Mouse (Mus musculus) hindbrain, embryonic 12.5 days (tissue): ENCODE results near the gene Dclk2. TPM values are rescaled to one million over a fixed set of nuclear protein-coding genes. Genes with fewer than 3 reads are reported as not detected.
A peak's percentile ranks its signal among the peaks of the same experiment; 100 is the strongest.

ENCODE experiments used
- ATAC-seq: fragments of 200-750 bp; cut with Nextera tagmentation; 2 replicates; pipeline ENCODE4 v1.8.0; 2017; ENCODE audit warnings: moderate TSS enrichment; ENCODE audit not compliant: low FRiP score
- H3K27ac ChIP-seq: fragments of 300-500 bp; sonication (generic); 2 replicates; pipeline ENCODE4 v1.5.1; 2016; ENCODE audit warnings: mild to moderate bottlenecking
- H3K27me3 ChIP-seq: fragments of 300-500 bp; sonication (generic); 2 replicates; pipeline ENCODE4 v1.6.1; 2016; ENCODE audit warnings: mild to moderate bottlenecking
- H3K36me3 ChIP-seq: fragments of 300-500 bp; sonication (generic); 2 replicates; pipeline ENCODE4 v1.6.1; 2016; ENCODE audit warnings: mild to moderate bottlenecking
- H3K4me1 ChIP-seq: fragments of 300-500 bp; sonication (generic); 2 replicates; pipeline ENCODE4 v1.6.1; 2016
- H3K4me2 ChIP-seq: fragments of 300-500 bp; sonication (generic); replicated peaks from 2 replicates; pipeline ENCODE4 v1.6.1; 2016; ENCODE audit warnings: mild to moderate bottlenecking
- H3K4me3 ChIP-seq: fragments of 300-500 bp; sonication (generic); 2 replicates; pipeline ENCODE4 v1.5.1; 2016; ENCODE audit warnings: mild to moderate bottlenecking
- H3K9ac ChIP-seq: fragments of 300-500 bp; sonication (generic); 2 replicates; pipeline ENCODE4 v1.6.1; 2016; ENCODE audit warnings: mild to moderate bottlenecking, moderate library complexity
- H3K9me3 ChIP-seq: fragments of 300-500 bp; sonication (generic); replicated peaks from 2 replicates; pipeline ENCODE4 v1.6.1; 2016; ENCODE audit warnings: mild to moderate bottlenecking
- WGBS: fragments of 180-500 bp; shearing (Covaris S2); methylation state at CpG from one replicate; pipeline ENCODE4 v1.1.7; 2016; 5-methylcytosine and 5-hydroxymethylcytosine counted together
- polyA plus RNA-seq: library from polyadenylated mRNA; unstranded; fragments of >200 nt; fragmentation: Nextera tagmentation; extraction: Ambion mirVana; gene quantifications from 2 replicates; pipeline ENCODE4 v1.2.1, GENCODE M21; 2016

The Dclk2 gene
- polyA plus RNA-seq, 1 experiment from 2014 or later: 74.8 TPM

DNA sequence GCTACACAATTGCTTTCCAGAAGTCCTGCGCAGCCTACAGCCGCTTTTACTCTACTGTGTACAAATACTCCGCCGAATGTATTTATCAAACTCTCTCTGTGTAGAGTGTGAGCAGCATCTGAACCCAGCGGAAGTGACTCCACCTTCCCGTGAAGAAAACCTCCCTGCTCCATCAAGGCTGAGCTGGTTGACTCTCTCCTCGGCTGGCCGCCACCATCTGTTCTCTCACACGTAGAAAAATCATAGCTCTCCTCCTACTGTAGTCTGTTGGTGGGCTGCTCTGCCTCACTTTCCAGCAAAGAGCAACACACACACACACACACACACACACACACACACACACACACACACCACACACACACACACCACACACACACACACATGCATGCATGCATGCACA, 111.5 kb downstream of the Dclk2 start:
- peaks cover 2% of the 10 kb centered on the region; the same call in 1 of the 2 replicates for H3K4me1 ChIP-seq
- no peak for ATAC-seq
- 83% methylated on average over 9 of the region's 9 CpGs for WGBS
- no peak overlapping the region for H3K4me3 ChIP-seq
- no peak overlapping the region for H3K9ac ChIP-seq
- no peak overlapping the region for H3K4me2 ChIP-seq
- no peak overlapping the region; the same call in 1 of the 2 replicates for H3K27ac ChIP-seq
- H3K27me3 ChIP-seq: no peaks in the 10 kb centered on the region
- no peaks in the 10 kb centered on the region for H3K9me3 ChIP-seq
- H3K36me3 ChIP-seq: peaks cover 19% of the 10 kb centered on the region

GRCm38 (mm10) chr3:86807750-86808467, 112.7 kb downstream of the Dclk2 start:
- no peak for ATAC-seq
- 74% methylated on average over 14 of the region's 14 CpGs for WGBS
- Histone ChIP-seq H3K27me3 (no peaks in the 10 kb centered on the region), H3K4me2 (no peak overlapping the region), H3K9ac (no peak overlapping the region), H3K9me3 (no peaks in the 10 kb centered on the region), H3K4me1 (peaks cover 8% of the 10 kb centered on the region; the same call in 1 of the 2 replicates), H3K4me3 (no peak overlapping the region), H3K36me3 (peaks cover 27% of the 10 kb centered on the region), H3K27ac (no peak overlapping the region)

DNA sequence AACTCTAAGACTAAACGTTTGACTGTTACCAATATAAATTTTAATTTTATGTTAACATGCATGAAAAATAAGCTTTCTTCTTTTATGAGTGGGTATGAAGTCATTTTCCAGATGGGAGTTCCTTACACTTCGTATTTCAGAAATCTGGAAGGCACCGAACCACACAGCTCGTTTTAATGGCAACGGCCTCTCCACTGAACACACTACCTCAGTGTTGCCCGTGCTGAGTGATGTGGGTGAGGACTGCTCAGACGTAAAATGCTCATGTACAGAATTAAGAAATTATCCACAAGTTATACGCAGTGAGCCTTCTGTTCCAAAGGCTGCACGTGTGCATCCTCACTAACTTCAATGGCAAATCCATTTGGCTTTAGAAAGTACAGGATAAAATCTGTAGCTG, 113.8 kb downstream of the Dclk2 start:
- no peaks in the 10 kb centered on the region for H3K27me3 ChIP-seq
- H3K4me1 ChIP-seq: peaks cover 10% of the 10 kb centered on the region; the same call in 1 of the 2 replicates
- H3K36me3 ChIP-seq: peaks cover 28% of the 10 kb centered on the region
- H3K4me2 ChIP-seq: no peak overlapping the region
- 96% methylated on average over 9 of the region's 9 CpGs for WGBS
- no peak overlapping the region for H3K4me3 ChIP-seq
- no peaks in the 10 kb centered on the region for H3K9me3 ChIP-seq
- ATAC-seq: no peak
- no peak overlapping the region for H3K9ac ChIP-seq
- no peak overlapping the region for H3K27ac ChIP-seq

DNA sequence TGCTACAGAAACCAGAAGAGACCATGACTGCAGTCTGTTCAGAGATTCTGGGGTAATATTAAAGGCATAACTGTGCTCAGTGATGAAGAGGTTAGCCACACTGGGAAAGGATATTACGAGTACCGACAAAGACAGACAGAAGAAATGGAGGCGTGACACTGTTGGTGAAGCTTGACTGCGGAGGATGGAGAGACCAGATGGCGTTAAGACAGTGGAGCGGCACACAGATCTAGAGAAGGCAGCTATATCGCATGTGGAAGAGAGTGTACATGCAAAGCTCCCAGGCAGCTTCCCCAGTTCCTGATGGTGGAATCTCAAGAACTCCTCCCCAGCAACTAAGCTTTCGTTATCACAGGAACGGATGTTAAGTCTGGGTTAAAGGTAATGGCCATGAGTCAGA, 116.4 kb downstream of the Dclk2 start:
- no peak overlapping the region for H3K4me2 ChIP-seq
- H3K27me3 ChIP-seq: no peaks in the 10 kb centered on the region
- H3K4me1 ChIP-seq: peaks cover 8% of the 10 kb centered on the region; the same call in 1 of the 2 replicates
- H3K27ac ChIP-seq: no peak overlapping the region
- H3K9ac ChIP-seq: no peak overlapping the region
- H3K9me3 ChIP-seq: no peaks in the 10 kb centered on the region
- WGBS: 91% methylated on average over 9 of the region's 9 CpGs
- no peak for ATAC-seq
- H3K36me3 ChIP-seq: peaks cover 30% of the 10 kb centered on the region
- H3K4me3 ChIP-seq: no peak overlapping the region

- Histone ChIP-seq H3K9me3 (no peaks in the 10 kb centered on the region), H3K27me3 (no peaks in the 10 kb centered on the region), H3K9ac (no peak overlapping the region), H3K4me3 (no peak overlapping the region), H3K4me2 (no peak overlapping the region), H3K27ac (no peak overlapping the region), H3K36me3 (peaks cover 39% of the 10 kb centered on the region), H3K4me1 (peaks cover 8% of the 10 kb centered on the region; the same call in 1 of the 2 replicates)
- 44% methylated on average over 8 of the region's 8 CpGs for WGBS
- no peak for ATAC-seq
Measured at GRCm38 (mm10) chr3:86802825-86803224, 117.8 kb downstream of the Dclk2 start.

DNA sequence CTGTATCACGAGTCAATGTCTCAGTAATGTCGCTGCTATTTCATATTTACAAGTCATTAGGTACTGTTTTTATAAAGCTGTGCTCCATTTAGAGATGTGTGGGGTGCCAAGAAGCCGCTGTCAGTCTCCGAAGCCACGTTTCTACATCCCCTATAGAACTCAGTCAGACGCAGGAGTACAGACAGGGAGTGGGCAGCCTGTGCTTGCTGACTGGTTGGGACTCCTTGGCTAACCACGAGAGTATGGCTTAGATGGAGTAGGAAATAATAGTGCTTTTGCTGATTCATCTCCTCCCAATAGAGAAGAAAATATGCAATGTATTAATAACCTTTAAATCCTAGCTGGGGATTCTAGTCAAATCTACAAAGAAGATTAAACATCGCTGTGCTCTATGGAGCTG, 119.8 kb downstream of the Dclk2 start:
- no peak for ATAC-seq
- H3K4me1 ChIP-seq: peaks cover 8% of the 10 kb centered on the region; the same call in 1 of the 2 replicates
- peaks cover 38% of the 10 kb centered on the region for H3K36me3 ChIP-seq
- no peak overlapping the region for H3K4me2 ChIP-seq
- no peak overlapping the region for H3K4me3 ChIP-seq
- no peak overlapping the region for H3K9ac ChIP-seq
- no peak overlapping the region for H3K27ac ChIP-seq
- no peaks in the 10 kb centered on the region for H3K27me3 ChIP-seq
- no peaks in the 10 kb centered on the region for H3K9me3 ChIP-seq
- 89% methylated on average over 8 of the region's 8 CpGs for WGBS

DNA sequence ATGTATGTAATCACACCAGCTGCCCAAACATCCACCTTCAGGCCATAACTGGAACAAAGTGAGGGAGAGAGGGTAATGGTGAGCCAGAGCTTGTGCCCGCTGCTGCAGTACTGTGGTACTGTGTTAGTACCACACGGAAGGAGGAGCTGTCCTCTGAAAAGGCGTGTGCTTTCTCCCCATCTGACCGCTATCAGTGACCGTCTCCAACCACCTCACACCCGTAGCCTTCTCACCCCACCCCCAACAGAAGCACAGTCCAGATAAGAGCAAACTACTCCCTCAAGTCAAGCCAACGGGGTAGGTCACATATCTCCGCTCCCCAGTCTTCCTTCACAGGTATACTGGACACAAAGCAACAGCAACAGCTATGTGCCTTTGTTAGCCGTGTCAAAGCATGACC, 121.6 kb downstream of the Dclk2 start:
- Histone ChIP-seq H3K4me3 (no peak overlapping the region), H3K9ac (no peak overlapping the region), H3K27ac (no peak overlapping the region; the same call in 1 of the 2 replicates), H3K27me3 (no peaks in the 10 kb centered on the region), H3K4me2 (no peak overlapping the region), H3K4me1 (peaks cover 8% of the 10 kb centered on the region; the same call in 1 of the 2 replicates), H3K9me3 (no peaks in the 10 kb centered on the region), H3K36me3 (peaks cover 29% of the 10 kb centered on the region)
- ATAC-seq: no peak
- WGBS: 95% methylated on average over 9 of the region's 9 CpGs

DNA sequence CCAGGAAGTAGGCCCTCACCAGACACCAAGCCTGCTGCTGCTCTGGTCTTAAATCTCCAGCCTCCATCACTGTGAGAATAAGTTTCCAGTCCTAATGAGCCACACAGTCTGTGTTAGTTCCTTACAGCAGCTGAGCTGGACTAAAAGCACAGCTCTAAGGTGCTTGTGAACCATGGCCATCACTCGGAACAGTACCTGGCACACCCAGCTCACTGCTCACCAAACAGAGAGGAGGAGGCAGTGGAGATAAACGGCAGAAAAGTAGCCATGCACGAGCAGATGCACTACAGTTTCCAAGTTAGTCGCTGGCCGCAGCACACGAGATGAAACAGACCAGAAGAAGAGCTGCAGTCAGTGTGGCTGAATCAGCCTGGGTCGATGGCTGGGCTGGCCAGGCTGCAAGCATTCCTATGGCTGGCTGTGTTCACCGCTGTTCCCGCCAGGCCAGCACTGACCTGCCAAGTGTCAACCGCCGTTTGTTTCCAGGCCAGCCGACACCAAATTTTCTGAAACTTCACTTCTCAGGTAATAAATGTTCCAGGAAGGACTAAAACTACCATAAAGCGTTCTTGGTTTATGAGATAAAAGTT, 122.7 kb downstream of the Dclk2 start:
- whole genome bisulfite sequencing: 86% methylated on average over 13 of the region's 13 CpGs
- Histone ChIP-seq H3K4me3 (no peak overlapping the region), H3K27me3 (no peaks in the 10 kb centered on the region)

DNA sequence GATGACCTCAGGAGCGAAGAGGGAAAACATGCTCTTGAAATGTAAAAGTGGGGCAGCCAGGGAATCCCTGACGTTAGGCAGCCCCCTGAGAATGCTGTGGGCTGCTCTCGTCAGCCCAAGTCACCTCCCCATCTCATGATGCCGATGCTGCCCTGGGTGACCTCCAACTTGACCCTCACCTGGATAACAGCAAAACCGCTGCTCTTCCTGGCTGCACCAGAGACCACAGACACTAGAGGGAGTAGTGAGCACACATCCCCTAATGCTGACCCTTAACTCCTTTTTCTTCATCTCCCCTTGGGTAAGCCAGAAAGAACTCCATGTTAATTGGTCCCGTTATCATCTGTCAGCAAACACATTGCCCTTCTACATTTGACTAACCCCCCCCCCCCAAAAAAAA, 123.9 kb downstream of the Dclk2 start:
- ATAC-seq: no peak
- Histone ChIP-seq H3K4me3 (no peak overlapping the region), H3K36me3 (peaks cover 41% of the 10 kb centered on the region)

More for the DNA sequence above, 122.7 kb downstream of the Dclk2 start:
- Histone ChIP-seq H3K9ac (no peak overlapping the region), H3K27ac (no peak overlapping the region), H3K4me2 (no peak overlapping the region), H3K36me3 (peaks cover 31% of the 10 kb centered on the region), H3K4me1 (peaks cover 3% of the 10 kb centered on the region; the same call in 1 of the 2 replicates), H3K9me3 (no peaks in the 10 kb centered on the region)
- ATAC-seq: no peak

DNA sequence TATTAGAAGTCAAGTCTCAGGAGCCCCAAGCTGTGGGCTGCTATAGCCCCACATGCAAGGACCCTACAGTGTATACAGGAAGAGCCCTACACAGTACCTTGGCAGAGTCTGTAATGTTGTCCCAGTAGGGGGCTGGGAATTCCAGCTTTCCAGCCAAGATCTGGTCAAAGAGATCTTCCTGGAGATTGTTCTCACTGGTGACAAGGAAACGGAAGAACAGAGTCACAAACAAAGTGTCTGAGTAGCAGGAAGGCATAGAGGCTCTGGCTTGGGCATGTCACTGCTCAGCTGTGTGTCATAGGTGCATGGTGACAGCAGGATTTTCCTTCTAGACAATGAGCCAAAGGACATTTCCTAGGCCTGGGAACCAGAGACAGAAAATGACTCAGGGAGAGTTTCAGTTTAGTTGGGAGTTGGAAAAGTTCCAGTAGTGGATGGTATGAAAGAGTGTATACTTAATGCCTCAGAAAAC, 126.9 kb downstream of the Dclk2 start:
- H3K4me3 ChIP-seq: no peak overlapping the region
- 55% methylated on average over 1 of the region's 1 CpGs for WGBS
- peak; percentile 29; the same call in 1 of the 2 replicates for ATAC-seq
- no peak overlapping the region for H3K4me2 ChIP-seq
- H3K36me3 ChIP-seq: peaks cover 45% of the 10 kb centered on the region
- H3K27me3 ChIP-seq: no peaks in the 10 kb centered on the region
- peaks cover 7% of the 10 kb centered on the region for H3K4me1 ChIP-seq
- H3K27ac ChIP-seq: no peak overlapping the region
- no peak overlapping the region for H3K9ac ChIP-seq
- H3K9me3 ChIP-seq: no peaks in the 10 kb centered on the region

More for the DNA sequence above, 123.9 kb downstream of the Dclk2 start:
- Histone ChIP-seq H3K27me3 (no peaks in the 10 kb centered on the region), H3K4me1 (no peaks in the 10 kb centered on the region; the same call in 1 of the 2 replicates), H3K4me2 (no peak overlapping the region), H3K27ac (no peak overlapping the region), H3K9ac (no peak overlapping the region), H3K9me3 (no peaks in the 10 kb centered on the region)
- 36% methylated on average over 6 of the region's 6 CpGs for WGBS

GRCm38 (mm10) chr3:86793264-86793663, 127.4 kb downstream of the Dclk2 start:
- H3K4me2 ChIP-seq: no peak overlapping the region
- no peak overlapping the region for H3K27ac ChIP-seq
- H3K9ac ChIP-seq: no peak overlapping the region
- 78% methylated on average over 4 of the region's 4 CpGs for WGBS
- H3K4me3 ChIP-seq: no peak overlapping the region
- peaks cover 40% of the 10 kb centered on the region for H3K36me3 ChIP-seq
- H3K9me3 ChIP-seq: no peaks in the 10 kb centered on the region
- H3K4me1 ChIP-seq: peaks cover 10% of the 10 kb centered on the region
- no peaks in the 10 kb centered on the region for H3K27me3 ChIP-seq
- ATAC-seq: no peak

- ATAC-seq: no peak
- H3K9ac ChIP-seq: no peak overlapping the region
- no peaks in the 10 kb centered on the region for H3K27me3 ChIP-seq
- H3K4me3 ChIP-seq: no peak overlapping the region
- 89% methylated on average over 5 of the region's 5 CpGs for WGBS
- peaks cover 61% of the 10 kb centered on the region for H3K36me3 ChIP-seq
- H3K4me1 ChIP-seq: peaks cover 17% of the 10 kb centered on the region
- H3K9me3 ChIP-seq: no peaks in the 10 kb centered on the region
- H3K27ac ChIP-seq: 0 out of 2 replicates have a peak overlapping the region, but pooled peaks have one; percentile 5
- no peak overlapping the region for H3K4me2 ChIP-seq
Measured at GRCm38 (mm10) chr3:86789752-86790151, 130.9 kb downstream of the Dclk2 start.
